In the genomic region with DNA sequence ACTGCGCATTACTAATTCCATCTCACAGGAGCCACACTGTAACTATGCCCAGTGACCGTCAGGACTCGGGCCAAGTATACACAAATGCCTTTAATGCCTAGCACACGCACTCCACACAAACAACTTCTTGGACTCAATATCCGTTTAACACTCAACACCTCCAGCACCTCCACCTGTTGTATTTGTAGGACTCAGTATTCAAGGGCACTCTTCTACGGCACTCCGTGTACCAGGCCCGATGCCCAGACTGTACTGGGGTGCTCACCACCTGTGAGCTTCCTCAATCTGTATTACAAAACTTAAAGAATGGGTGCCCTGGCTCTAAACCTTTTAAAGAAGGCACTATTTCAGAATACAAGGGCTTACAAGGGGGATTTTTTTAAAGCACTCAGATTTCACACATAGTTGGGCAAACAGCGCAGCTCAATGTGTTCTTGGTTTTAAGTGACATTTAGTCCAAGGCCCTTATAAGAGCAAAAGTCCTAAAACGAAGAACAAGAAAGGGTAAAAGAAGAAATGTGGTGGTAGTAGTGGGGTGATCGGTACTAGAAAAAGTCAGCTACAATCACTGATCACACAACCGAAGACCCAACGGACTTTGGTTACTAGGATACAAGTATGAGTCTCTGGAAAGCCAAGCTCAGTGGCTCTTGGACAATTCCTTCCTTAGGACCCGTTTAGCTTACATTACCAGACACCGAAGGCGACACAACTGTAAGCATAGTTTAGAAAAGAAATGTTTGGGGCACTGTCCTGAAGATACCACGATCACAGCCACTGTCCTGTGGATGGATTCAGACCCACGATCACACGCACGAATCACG, we compare ENCODE assay signal across 8 mouse cellular contexts. TPM values are rescaled to one million over a fixed set of nuclear protein-coding genes. Genes with fewer than 3 reads are reported as not detected.
DNase-seq lines count a peak whose midpoint lies in the region; ATAC-seq lines count a peak whose summit lies in the region.

No protein-coding gene starts in this region.

- H3K27me3 ChIP-seq in heart, embryonic 15.5 days, result no peaks in the 10 kb centered on the region
- no peaks in the 10 kb centered on the region for H3K27me3 ChIP-seq in liver, embryonic 11.5 days (replicated peaks; ENCODE audit: control insufficient read depth, insufficient read depth, low read length)
- no peaks in the 10 kb centered on the region for H3K27me3 ChIP-seq in neural tube, embryonic 14.5 days (ENCODE audit: control insufficient read depth, insufficient read depth, low read length)

- H3K9ac ChIP-seq in heart, embryonic 15.5 days, result peak overlapping the region; percentile 65
- H3K9ac ChIP-seq in liver, embryonic 11.5 days (ENCODE audit: low read depth, low read length), result peak overlapping the region; percentile 93
- H3K9ac ChIP-seq in neural tube, embryonic 14.5 days (replicated peaks; ENCODE audit: low read depth, low read length), result peak overlapping the region; percentile 79

- DNase-seq in embryo, embryonic 10.5 days (ENCODE audit: low spot score), result peak; percentile 4
- DNase-seq in embryo, embryonic 11 days, result no peak
- no peak for DNase-seq in liver, embryonic 11.5 days (ENCODE audit: low spot score)
- no peak for DNase-seq in spleen, postnatal 10 days (ENCODE audit: low spot score in 2 of 2)
- no peak for DNase-seq in layer of hippocampus, postnatal 10 days (ENCODE audit: low spot score in 2 of 2)

- H3K9me3 ChIP-seq in heart, embryonic 15.5 days (replicated peaks), result no peaks in the 10 kb centered on the region
- no peaks in the 10 kb centered on the region for H3K9me3 ChIP-seq in liver, embryonic 11.5 days (ENCODE audit: control insufficient read depth, low read length)
- no peaks in the 10 kb centered on the region for H3K9me3 ChIP-seq in neural tube, embryonic 14.5 days (ENCODE audit: control insufficient read depth, low read length)

- H3K27ac ChIP-seq in brown adipose tissue, adult 24 weeks (replicated peaks; ENCODE audit: low read depth, low read length), result peak overlapping the region; percentile 10; the same call in 1 of the 2 replicates
- H3K27ac ChIP-seq in heart, embryonic 15.5 days, result peak overlapping the region; percentile 93
- peak overlapping the region; percentile 73 for H3K27ac ChIP-seq in liver, embryonic 11.5 days (ENCODE audit: low read depth, low read length)
- peak overlapping the region; percentile 97 for H3K27ac ChIP-seq in neural tube, embryonic 14.5 days (ENCODE audit: low read depth, low read length)

- peaks cover 32% of the 10 kb centered on the region for H3K36me3 ChIP-seq in heart, embryonic 15.5 days
- peaks cover 32% of the 10 kb centered on the region for H3K36me3 ChIP-seq in liver, embryonic 11.5 days (ENCODE audit: control insufficient read depth, insufficient read depth, low read length)
- peaks cover 12% of the 10 kb centered on the region for H3K36me3 ChIP-seq in neural tube, embryonic 14.5 days (ENCODE audit: control insufficient read depth, insufficient read depth, low read length)

- WGBS in heart, embryonic 15.5 days, result 20% methylated on average over 21 of the region's 21 CpGs
- WGBS in liver, embryonic 11.5 days, result 32% methylated on average over 21 of the region's 21 CpGs
- WGBS in neural tube, embryonic 14.5 days, result 31% methylated on average over 21 of the region's 21 CpGs

- H3K4me2 ChIP-seq in heart, embryonic 15.5 days, result peak overlapping the region; percentile 80
- H3K4me2 ChIP-seq in liver, embryonic 11.5 days, result peak overlapping the region; percentile 82
- H3K4me2 ChIP-seq in neural tube, embryonic 14.5 days (ENCODE audit: low read depth, low read length), result peak overlapping the region; percentile 74

- peaks cover 6% of the 10 kb centered on the region for H3K4me1 ChIP-seq in brown adipose tissue, adult 24 weeks (ENCODE audit: control insufficient read depth, insufficient read depth, insufficient read length, low read length)
- peaks cover 21% of the 10 kb centered on the region for H3K4me1 ChIP-seq in heart, embryonic 15.5 days (replicated peaks)
- peaks cover 12% of the 10 kb centered on the region for H3K4me1 ChIP-seq in liver, embryonic 11.5 days (replicated peaks; ENCODE audit: control insufficient read depth, insufficient read depth, low read length)
- peaks cover 17% of the 10 kb centered on the region; the same call in 1 of the 2 replicates for H3K4me1 ChIP-seq in neural tube, embryonic 14.5 days (ENCODE audit: control insufficient read depth, insufficient read depth, low read length)

- peak overlapping the region; percentile 77 for H3K4me3 ChIP-seq in brown adipose tissue, adult 24 weeks (ENCODE audit: insufficient read depth, low read depth, low read length)
- H3K4me3 ChIP-seq in heart, embryonic 15.5 days, result peak overlapping the region; percentile 72
- H3K4me3 ChIP-seq in liver, embryonic 11.5 days (ENCODE audit: low read depth, low read length), result peak overlapping the region; percentile 91
- H3K4me3 ChIP-seq in neural tube, embryonic 14.5 days (ENCODE audit: low read depth, low read length), result peak overlapping the region; percentile 75

- ATAC-seq in heart, embryonic 15.5 days (replicated peaks; ENCODE audit: insufficient number of reproducible peaks, insufficient read depth, low FRiP score, low read depth), result no peak
- ATAC-seq in liver, embryonic 11.5 days (replicated peaks; ENCODE audit: low FRiP score), result no peak
- ATAC-seq in neural tube, embryonic 14.5 days (ENCODE audit: low read depth), result no peak

RNA-seq across cellular contexts. Expression of gene Paxip1, which starts 1.2 kb away (rescaled TPM):
- 8.3 and 8.9 TPM in 2 replicates for polyA plus RNA-seq in brown adipose tissue, adult 24 weeks (2012; ENCODE audit: insufficient read depth, insufficient read length, missing spikeins)
- 13.3 and 18.5 TPM in 2 replicates for polyA plus RNA-seq in heart, embryonic 15.5 days (2015; fragmentation: Nextera tagmentation; extraction: Ambion mirVana)
- polyA plus RNA-seq in liver, embryonic 11.5 days (2014; fragmentation: Nextera tagmentation; extraction: Ambion mirVana), result 44.4 and 49.1 TPM in 2 replicates
- polyA plus RNA-seq in neural tube, embryonic 14.5 days (2014; fragmentation: Nextera tagmentation; extraction: Ambion mirVana), result 27.3 and 31.4 TPM in 2 replicates
- 10 to 100 TPM; 40.9 to 47.9 TPM for total RNA-seq in layer of hippocampus, postnatal 10 days (2021)

RNA-seq across cellular contexts. Expression of gene Htr5a, which starts 51.7 kb away (rescaled TPM):
- not detected in 2 replicates for polyA plus RNA-seq in brown adipose tissue, adult 24 weeks (2012; ENCODE audit: insufficient read depth, insufficient read length, missing spikeins)
- polyA plus RNA-seq in heart, embryonic 15.5 days (2015; fragmentation: Nextera tagmentation; extraction: Ambion mirVana), result not detected in 2 replicates
- polyA plus RNA-seq in liver, embryonic 11.5 days (2014; fragmentation: Nextera tagmentation; extraction: Ambion mirVana), result not detected in 2 replicates
- 1.2 and 1.6 TPM in 2 replicates for polyA plus RNA-seq in neural tube, embryonic 14.5 days (2014; fragmentation: Nextera tagmentation; extraction: Ambion mirVana)
- total RNA-seq in layer of hippocampus, postnatal 10 days (2021), result 1 to 10 TPM; 7.3 to 7.8 TPM

Comparison
In these comparisons a context has a peak if more than half of its experiments do, and no peak if none do; other contexts are left out.
1. H3K27ac ChIP-seq: peak in every context shown above with its lines; median percentile 97 in neural tube, embryonic 14.5 days; 93 in heart, embryonic 15.5 days; 73 in liver, embryonic 11.5 days; 10 in brown adipose tissue, adult 24 weeks.